Comparison of ENCODE assay signal across 19 mouse cellular contexts in genomic region chr5:150176251-150177015, GRCm38 (mm10). TPM values are rescaled to one million over a fixed set of nuclear protein-coding genes. Genes with fewer than 3 reads are reported as not detected.
DNase-seq lines count a peak whose midpoint lies in the region; ATAC-seq lines count a peak whose summit lies in the region.
"Had no signal": no experiment of that assay in that cellular context is flagged by ENCODE, and none has a peak within 500 bp of the region (broad histone marks: within the 10 kb centered on the region; RNA-seq: fewer than 3 reads in every experiment).

No protein-coding gene starts in this region.

- H3K9ac ChIP-seq in neural tube, embryonic 15.5 days (replicated peaks) = no peak overlapping the region
- H3K9ac ChIP-seq in liver, embryonic 15.5 days = no peak overlapping the region
- H3K9ac ChIP-seq: forebrain, embryonic 12.5 days; lung, embryonic 14.5 days had no signal

- no peak overlapping the region for H3K4me2 ChIP-seq in neural tube, embryonic 15.5 days
- peak overlapping the region; percentile 27; the same call in 1 of the 2 replicates for H3K4me2 ChIP-seq in liver, embryonic 15.5 days
- H3K4me2 ChIP-seq: forebrain, embryonic 12.5 days; lung, embryonic 14.5 days; midbrain, embryonic 11.5 days had no signal

- DNase-seq in neural tube, embryonic 10.5 days (ENCODE audit: extremely low spot score, low spot score) = no peak
- DNase-seq in splenic B cell, adult 2 months (ENCODE audit: low read depth, low spot score) = peak; percentile 24
- no peak for DNase-seq in midbrain, embryonic 10.5 days (ENCODE audit: low spot score)
- DNase-seq in adrenal gland, postnatal 4 days (ENCODE audit: low spot score in 2 of 2) = no peak
- no peak for DNase-seq in right cerebral cortex, postnatal 14 days
- DNase-seq: adrenal gland, postnatal 36 days; cerebellum, adult 11 months; cerebellum, postnatal 14 days; kidney, adult 9 months; left cerebral cortex, postnatal 4 days; lung, embryonic 14.5 days; thymus, postnatal 25 days had no signal

- H3K27ac ChIP-seq in neural tube, embryonic 15.5 days (replicated peaks) = 0 out of 2 replicates have a peak overlapping the region, but pooled peaks have one; percentile 2
- 0 out of 2 replicates have a peak overlapping the region, but pooled peaks have one; percentile 24 for H3K27ac ChIP-seq in liver, embryonic 15.5 days (replicated peaks)
- H3K27ac ChIP-seq in midbrain, embryonic 10.5 days (replicated peaks) = no peak overlapping the region
- H3K27ac ChIP-seq: forebrain, embryonic 12.5 days had no signal

- no peak for ATAC-seq in neural tube, embryonic 15.5 days (ENCODE audit: low FRiP score)
- peak; percentile 88 for ATAC-seq in granulocyte monocyte progenitor cell, adult 5-6 weeks (replicated peaks; ENCODE audit: poor library complexity, severe bottlenecking)
- ATAC-seq in liver, embryonic 15.5 days (ENCODE audit: insufficient read depth) = peak; percentile 49
- ATAC-seq: inflammation-experienced regulatory T-cells, adult 6 months had no signal

- no peaks in the 10 kb centered on the region for H3K4me1 ChIP-seq in neural tube, embryonic 15.5 days
- peaks cover 26% of the 10 kb centered on the region for H3K4me1 ChIP-seq in liver, embryonic 15.5 days (replicated peaks)
- H3K4me1 ChIP-seq in midbrain, embryonic 10.5 days = no peaks in the 10 kb centered on the region
- H3K4me1 ChIP-seq: forebrain, embryonic 12.5 days had no signal

- no peaks in the 10 kb centered on the region for H3K9me3 ChIP-seq in neural tube, embryonic 15.5 days (replicated peaks)
- H3K9me3 ChIP-seq in liver, embryonic 15.5 days (replicated peaks) = peaks cover 3% of the 10 kb centered on the region; the same call in 1 of the 2 replicates
- peaks cover 9% of the 10 kb centered on the region; the same call in 1 of the 2 replicates for H3K9me3 ChIP-seq in midbrain, embryonic 10.5 days (replicated peaks)
- H3K9me3 ChIP-seq: forebrain, embryonic 12.5 days had no signal

- no peak overlapping the region for H3K4me3 ChIP-seq in neural tube, embryonic 15.5 days (replicated peaks)
- H3K4me3 ChIP-seq in liver, embryonic 15.5 days (replicated peaks) = no peak overlapping the region
- H3K4me3 ChIP-seq in midbrain, embryonic 10.5 days = no peak overlapping the region
- H3K4me3 ChIP-seq: forebrain, embryonic 12.5 days; myocyte had no signal

- WGBS in neural tube, embryonic 15.5 days = 81% methylated on average over 13 of the region's 13 CpGs
- WGBS in liver, embryonic 15.5 days (ENCODE audit: insufficient replicate concordance) = 22% methylated on average over 13 of the region's 13 CpGs
- WGBS in midbrain, embryonic 10.5 days = 85% methylated on average over 13 of the region's 13 CpGs

- H3K36me3 ChIP-seq in neural tube, embryonic 15.5 days = no peaks in the 10 kb centered on the region
- no peaks in the 10 kb centered on the region; the same call in 1 of the 2 replicates for H3K36me3 ChIP-seq in liver, embryonic 15.5 days (replicated peaks)
- H3K36me3 ChIP-seq in splenic B cell, adult 2 months (ENCODE audit: control insufficient read depth, insufficient read depth, low read length, poor library complexity, severe bottlenecking) = no peaks in the 10 kb centered on the region
- H3K36me3 ChIP-seq in midbrain, embryonic 10.5 days = no peaks in the 10 kb centered on the region
- H3K36me3 ChIP-seq: forebrain, embryonic 12.5 days had no signal

- H3K27me3 ChIP-seq in neural tube, embryonic 15.5 days (replicated peaks) = no peaks in the 10 kb centered on the region
- no peaks in the 10 kb centered on the region for H3K27me3 ChIP-seq in liver, embryonic 15.5 days
- no peaks in the 10 kb centered on the region for H3K27me3 ChIP-seq in splenic B cell, adult 2 months (ENCODE audit: control insufficient read depth, insufficient read depth, low read length, poor library complexity, severe bottlenecking)
- H3K27me3 ChIP-seq in midbrain, embryonic 10.5 days (ENCODE audit: low read depth, poor library complexity, severe bottlenecking) = no peaks in the 10 kb centered on the region
- H3K27me3 ChIP-seq: forebrain, embryonic 12.5 days had no signal

RNA-seq across cellular contexts. Expression of gene Fry, which starts 58.0 kb away (rescaled TPM):
- polyA plus RNA-seq in neural tube, embryonic 15.5 days (2015; fragmentation: Nextera tagmentation; extraction: Ambion mirVana) = 41.7 and 51.4 TPM in 2 replicates
- total RNA-seq in granulocyte monocyte progenitor cell, adult 5-6 weeks (2014; fragmentation: Nextera tagmentation) = 25.0 and 26.7 TPM in 2 replicates
- 15.4 and 18.4 TPM in 2 replicates for total RNA-seq in granulocyte monocyte progenitor cell, adult 5-6 weeks (2017)
- polyA plus RNA-seq in liver, embryonic 15.5 days (2015; fragmentation: Nextera tagmentation; extraction: Ambion mirVana) = 2.5 and 2.6 TPM in 2 replicates
- polyA plus RNA-seq in midbrain, embryonic 10.5 days (2016; fragmentation: Nextera tagmentation; extraction: Ambion mirVana) = 3.4 and 6.7 TPM in 2 replicates
- 10 to 100 TPM; 41.0 to 43.4 TPM for total RNA-seq in adrenal gland, postnatal 4 days (2021)
